Mouse (Mus musculus) ES-Bruce4 (cell line): ENCODE results near the gene Derl3.

Experiments
- CTCF ChIP-seq: IDR thresholded peaks from one replicate; pipeline ENCODE4 v1.8.1; 2011; ENCODE audit warnings: low read depth, low read length
- POLR2A ChIP-seq: IDR thresholded peaks from one replicate; pipeline ENCODE4 v1.8.1; 2011; ENCODE audit warnings: low read length; ENCODE audit not compliant: insufficient read depth

- TF ChIP-seq CTCF (no peak), POLR2A (no peak)
Observed at GRCm38 (mm10) chr10:75852539-75853125, 40.6 kb upstream of the Derl3 start.
